Mouse (Mus musculus): Measurements from ENCODE around the gene Csk. TPM values are rescaled to one million over a fixed set of nuclear protein-coding genes. Genes with fewer than 3 reads are reported as not detected.

Gene Csk
- total RNA-seq, 2 experiments from 2014 or later = 151 to 213 TPM

GRCm38 (mm10) chr9:57610359-57610826, 43.0 kb downstream of the Csk start:
- no peak for ATAC-seq (replicated peaks; ENCODE audit: low FRiP score, low TSS enrichment, poor library complexity, severe bottlenecking)

- ATAC-seq (replicated peaks; ENCODE audit: low FRiP score, low TSS enrichment, poor library complexity, severe bottlenecking) = no peak
These were observed 43.6 kb downstream of the Csk start for GRCm38 (mm10) chr9:57609803-57610202.

- peak; percentile 53 for ATAC-seq (replicated peaks; ENCODE audit: low FRiP score, low TSS enrichment, poor library complexity, severe bottlenecking)
These were observed 47.1 kb downstream of the Csk start, which contains the start of gene Cplx3 for GRCm38 (mm10) chr9:57606139-57606851. Gene Cplx3, minus strand, starts transcription at chr9:57606281.

DNA sequence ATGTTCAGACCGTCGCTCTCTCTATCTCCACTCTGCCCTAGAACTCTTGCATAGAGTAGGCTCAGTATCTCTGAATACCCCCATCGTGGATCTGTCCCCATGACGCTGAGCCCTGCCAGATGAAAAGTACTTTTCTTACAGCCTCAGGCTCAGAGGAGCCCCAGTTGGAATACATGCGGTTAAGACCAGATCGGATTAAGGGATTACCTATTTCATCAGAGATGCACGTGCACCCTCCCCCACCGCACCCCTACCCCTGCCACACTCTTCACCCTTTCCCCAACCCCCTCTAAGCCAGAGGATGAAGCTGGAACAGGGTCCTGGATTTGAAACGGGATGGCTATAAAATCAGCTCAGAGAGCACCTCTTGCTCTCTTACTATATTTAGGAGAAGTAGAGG, 47.9 kb downstream of the Csk start:
- ATAC-seq (replicated peaks; ENCODE audit: low FRiP score, low TSS enrichment, poor library complexity, severe bottlenecking) = no peak

- no peak for ATAC-seq (replicated peaks; ENCODE audit: low FRiP score, low TSS enrichment, poor library complexity, severe bottlenecking)
These were observed 48.6 kb downstream of the Csk start for GRCm38 (mm10) chr9:57604875-57605274.

DNA sequence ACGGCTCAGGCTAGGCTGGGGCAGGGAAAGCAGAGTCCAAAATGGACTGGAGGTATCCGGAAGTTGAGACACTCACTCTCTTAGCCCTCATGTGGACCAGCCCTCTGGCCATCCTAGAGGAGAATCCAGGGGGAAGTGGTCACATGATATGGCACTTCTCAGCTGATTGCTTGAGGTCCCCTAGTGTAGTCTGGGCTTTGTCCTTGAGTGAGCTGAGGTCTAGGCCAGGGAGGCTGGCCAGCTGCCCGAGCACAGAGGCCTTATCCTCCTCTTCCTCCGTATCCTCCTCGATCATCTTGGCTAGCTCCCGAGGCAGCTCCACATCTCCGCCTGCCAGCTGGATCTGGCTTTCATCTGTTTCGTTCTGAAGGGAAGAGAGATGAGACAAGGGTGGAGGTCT, 51.3 kb downstream of the Csk start:
- no peak for ATAC-seq (replicated peaks; ENCODE audit: low FRiP score, low TSS enrichment, poor library complexity, severe bottlenecking)

GRCm38 (mm10) chr9:57601353-57601706, 52.1 kb downstream of the Csk start:
- ATAC-seq (replicated peaks; ENCODE audit: low FRiP score, low TSS enrichment, poor library complexity, severe bottlenecking) = no peak

GRCm38 (mm10) chr9:57600620-57601352, 52.6 kb downstream of the Csk start:
- 0 out of 2 replicates have a peak, but pooled peaks have one; percentile 39 for ATAC-seq (replicated peaks; ENCODE audit: low FRiP score, low TSS enrichment, poor library complexity, severe bottlenecking)

GRCm38 (mm10) chr9:57598851-57599563, 54.4 kb downstream of the Csk start:
- no peak for ATAC-seq (replicated peaks; ENCODE audit: low FRiP score, low TSS enrichment, poor library complexity, severe bottlenecking)

DNA sequence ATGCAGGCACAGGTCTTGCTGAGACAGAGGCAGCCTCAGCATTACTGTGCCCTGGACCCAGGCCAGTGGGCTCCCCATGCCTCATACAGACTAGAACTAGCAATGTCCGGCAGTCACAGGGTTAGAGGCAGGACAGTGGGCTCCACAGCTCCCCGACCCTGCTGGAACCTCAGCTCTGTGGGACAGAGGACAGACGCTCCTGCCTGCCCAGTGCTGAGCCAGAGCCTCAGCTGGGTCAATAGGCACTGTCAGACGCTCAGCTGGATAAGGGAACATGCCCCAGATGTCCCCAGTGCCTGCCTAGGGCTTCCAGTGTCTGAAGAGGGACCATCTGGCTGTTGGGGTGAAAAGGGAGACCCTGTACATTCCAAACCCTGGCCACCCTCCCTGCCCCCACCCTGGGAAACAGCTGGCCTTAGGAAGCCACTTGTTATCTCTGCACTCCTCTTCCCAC, 55.5 kb downstream of the Csk start:
- no peak for ATAC-seq (replicated peaks; ENCODE audit: low FRiP score, low TSS enrichment, poor library complexity, severe bottlenecking)

GRCm38 (mm10) chr9:57597265-57597664, 56.2 kb downstream of the Csk start:
- no peak for ATAC-seq (replicated peaks; ENCODE audit: low FRiP score, low TSS enrichment, poor library complexity, severe bottlenecking)

DNA sequence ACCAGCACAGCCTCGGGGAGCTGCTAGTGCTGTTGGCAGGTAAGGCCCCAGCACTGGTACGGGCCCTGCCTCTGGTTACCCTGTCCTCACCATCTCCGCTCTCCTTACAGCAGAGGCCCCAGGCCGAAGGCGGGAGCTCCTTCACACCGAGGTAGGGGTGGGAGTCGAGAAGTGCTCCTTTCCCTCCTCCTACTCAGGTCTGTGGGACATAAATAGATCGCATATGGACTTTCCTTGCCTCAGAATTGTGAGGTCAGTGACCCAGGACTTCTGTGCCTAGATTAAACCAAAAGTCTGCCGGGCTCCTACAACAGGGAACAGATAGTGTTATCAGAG, 59.3 kb downstream of the Csk start:
- ATAC-seq (replicated peaks; ENCODE audit: low FRiP score, low TSS enrichment, poor library complexity, severe bottlenecking) = no peak

- no peak for ATAC-seq (replicated peaks; ENCODE audit: low FRiP score, low TSS enrichment, poor library complexity, severe bottlenecking)
These were observed 59.8 kb downstream of the Csk start for GRCm38 (mm10) chr9:57593454-57594173.

GRCm38 (mm10) chr9:57590726-57591125, 62.7 kb downstream of the Csk start:
- no peak for ATAC-seq (replicated peaks; ENCODE audit: low FRiP score, low TSS enrichment, poor library complexity, severe bottlenecking)

- peak; percentile 90 for ATAC-seq (replicated peaks; ENCODE audit: low FRiP score, low TSS enrichment, poor library complexity, severe bottlenecking)
These were observed 64.0 kb downstream of the Csk start, which contains the start of gene Ulk3 for GRCm38 (mm10) chr9:57589224-57590126. Gene Ulk3, plus strand, starts transcription at chr9:57589452.

GRCm38 (mm10) chr9:57584991-57585390, 68.4 kb downstream of the Csk start:
- no peak for ATAC-seq (replicated peaks; ENCODE audit: low FRiP score, low TSS enrichment, poor library complexity, severe bottlenecking)

DNA sequence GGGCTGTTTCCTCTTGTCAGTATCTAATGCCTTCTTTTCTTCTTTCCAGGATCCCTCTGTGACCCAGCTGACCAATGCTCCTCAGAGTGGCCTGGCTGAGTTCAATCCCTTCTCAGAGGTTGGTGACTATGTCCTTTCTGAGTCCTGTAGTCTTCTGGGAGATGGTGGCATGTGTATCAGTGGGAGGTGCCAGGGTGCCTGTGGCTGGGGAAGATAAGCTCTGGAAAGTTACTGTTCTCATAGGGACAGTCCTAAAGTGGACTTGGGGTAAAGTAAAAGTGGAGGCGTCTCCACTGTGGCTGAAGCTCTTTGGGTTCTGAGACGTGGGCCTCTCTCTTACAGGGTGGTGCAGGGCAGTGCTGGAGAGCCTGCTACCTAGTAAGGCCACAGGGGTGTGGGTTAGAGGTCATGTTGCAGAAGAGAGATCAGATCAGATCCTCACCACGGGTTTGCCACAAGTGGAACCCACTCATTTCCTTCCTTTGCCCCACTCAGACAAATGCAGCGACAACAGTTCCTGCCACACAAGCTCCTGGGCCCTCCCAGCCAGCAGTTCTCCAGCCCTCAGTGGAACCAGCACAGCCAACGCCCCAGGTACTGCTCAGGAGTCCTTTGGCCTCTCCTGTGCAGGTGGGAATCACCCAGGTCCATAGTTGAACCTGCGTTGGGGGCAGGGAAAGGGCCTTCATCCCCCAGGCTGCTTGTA, 76.1 kb downstream of the Csk start:
- peak; percentile 76 for ATAC-seq (replicated peaks; ENCODE audit: low FRiP score, low TSS enrichment, poor library complexity, severe bottlenecking)
